Mouse (Mus musculus): Measurements from ENCODE around the gene Ccnjl.

Gene Ccnjl

GRCm38 (mm10) chr11:43624341-43624740 lies 95.8 kb downstream of the Ccnjl start:
- DNase-seq (ENCODE audit: extremely low spot score, low spot score), result no peak

- peak; percentile 40 for DNase-seq (ENCODE audit: extremely low spot score, low spot score)
Measured at GRCm38 (mm10) chr11:43626300-43626926, 97.8 kb downstream of the Ccnjl start.

- DNase-seq (ENCODE audit: extremely low spot score, low spot score), result no peak
Measured at GRCm38 (mm10) chr11:43626927-43627645, 98.5 kb downstream of the Ccnjl start.

- DNase-seq (ENCODE audit: extremely low spot score, low spot score), result no peak
Measured at GRCm38 (mm10) chr11:43631645-43632044, 103.1 kb downstream of the Ccnjl start.

GRCm38 (mm10) chr11:43632566-43632965 lies 104.0 kb downstream of the Ccnjl start:
- DNase-seq (ENCODE audit: extremely low spot score, low spot score), result no peak

- no peak for DNase-seq (ENCODE audit: extremely low spot score, low spot score)
Measured at GRCm38 (mm10) chr11:43633165-43633564, 104.6 kb downstream of the Ccnjl start.

GRCm38 (mm10) chr11:43633658-43634401 lies 105.2 kb downstream of the Ccnjl start:
- DNase-seq (ENCODE audit: extremely low spot score, low spot score), result peak; percentile 70

All from neural tube, embryonic 10.5 days (tissue).